Mouse (Mus musculus): ENCODE results near the gene Gapdhs.

GRCm38 (mm10) chr7:30719669-30720068 lies 23.8 kb downstream of the Gapdhs start:
- TF ChIP-seq CTCF (IDR thresholded peaks at IDR 0.05) (no peak), EP300 (IDR thresholded peaks at IDR 0.05) (no peak)
